Mouse (Mus musculus) cerebellum, adult 2 months (tissue): ENCODE results near the gene Fkbp4. TPM values are rescaled to one million over a fixed set of nuclear protein-coding genes. Genes with fewer than 3 reads are reported as not detected.
"Not testable (repeated sequence)": the region's sequence is repeated elsewhere in the genome, so short reads cannot be mapped to it uniquely, and the experiment has no call there.

Experiments
- DNase-seq, 2 experiments: peaks; one replicate each; pipeline ENCODE4 v3.0.0; 2021
- H3K27ac ChIP-seq: fragments of 200-500 bp; 2 replicates; pipeline ENCODE4 v1.5.1; 2012; ENCODE audit warnings: low read length, control low read depth, inconsistent platforms; ENCODE audit not compliant: insufficient read depth
- H3K27me3 ChIP-seq: fragments of 200-500 bp; 2 replicates; pipeline ENCODE4 v1.6.1; 2012; ENCODE audit warnings: inconsistent platforms, mild to moderate bottlenecking, low read length, moderate library complexity; ENCODE audit not compliant: control insufficient read depth, insufficient read depth
- H3K4me1 ChIP-seq: fragments of 200-500 bp; 2 replicates; pipeline ENCODE4 v1.6.1; 2011; ENCODE audit warnings: low read length; ENCODE audit not compliant: control insufficient read depth, insufficient read depth
- H3K4me3 ChIP-seq: fragments of 200-500 bp; replicated peaks from 2 replicates; pipeline ENCODE3; 2011; ENCODE audit warnings: mild to moderate bottlenecking, low read depth, low read length, control low read depth; ENCODE audit not compliant: insufficient read depth
- CTCF ChIP-seq: fragments of 200-500 bp; IDR thresholded peaks from 2 replicates; pipeline ENCODE4 v1.5.1; 2011; ENCODE audit warnings: low read depth, mild to moderate bottlenecking, control low read depth, low read length, moderate library complexity, borderline replicate concordance; ENCODE audit not compliant: insufficient read depth
- POLR2A ChIP-seq: fragments of 200-500 bp; IDR thresholded peaks from 2 replicates; pipeline ENCODE4 v1.6.1; 2011; ENCODE audit warnings: low read length, control low read depth, borderline replicate concordance; ENCODE audit not compliant: insufficient read depth
- WGBS: fragments of 180-500 bp; shearing (Covaris S2); methylation state at CpG from one replicate; pipeline ENCODE4 v1.1.7; 2018; 5-methylcytosine and 5-hydroxymethylcytosine counted together
- polyA plus RNA-seq: library from polyadenylated mRNA; depleted of rRNA; stranded (reverse); fragments of >200 nt; gene quantifications from 2 replicates; pipeline ENCODE4 v1.2.3, GENCODE M21; 2012; rRNA removed

Gene Fkbp4
- polyA plus RNA-seq, 1 experiment: 249 TPM

GRCm38 (mm10) chr6:128383752-128384151 is 54.7 kb downstream of the Fkbp4 start:
- H3K27me3 ChIP-seq: no peaks in the 10 kb centered on the region
- no peak for DNase-seq
- H3K27ac ChIP-seq: no peak overlapping the region
- WGBS: 81% methylated on average over 7 of the region's 7 CpGs
- TF ChIP-seq POLR2A (no peak), CTCF (no peak)
- no peak overlapping the region for H3K4me3 ChIP-seq
- H3K4me1 ChIP-seq: no peaks in the 10 kb centered on the region; the same call in 1 of the 2 replicates

- Histone ChIP-seq H3K4me3 (no peak overlapping the region), H3K4me1 (no peaks in the 10 kb centered on the region), H3K27ac (no peak overlapping the region), H3K27me3 (no peaks in the 10 kb centered on the region)
- no peak for DNase-seq
- TF ChIP-seq CTCF: no peak
- TF ChIP-seq POLR2A: no peak
- 76% methylated on average over 3 of the region's 3 CpGs for WGBS
Measured at GRCm38 (mm10) chr6:128381254-128381653, 57.2 kb downstream of the Fkbp4 start.

GRCm38 (mm10) chr6:128380594-128381167 is 57.8 kb downstream of the Fkbp4 start:
- not testable (repeated sequence) for H3K27me3 ChIP-seq, H3K27ac ChIP-seq, H3K4me3 ChIP-seq, DNase-seq, H3K4me1 ChIP-seq
- 81% methylated on average over 1 of the region's 1 CpGs for WGBS

Other genes starting within 250 kb of the Fkbp4 start
- 4.7 and 5.5 TPM in 2 replicates for gene Tead4, start 137.9 kb downstream of the Fkbp4 start, polyA plus RNA-seq
- gene Tulp3, start 82.8 kb downstream of the Fkbp4 start, polyA plus RNA-seq: 44.0 and 44.8 TPM in 2 replicates
- 11.1 and 11.9 TPM in 2 replicates for gene Rhno1, start 75.8 kb downstream of the Fkbp4 start, polyA plus RNA-seq
- 1.2 and 1.5 TPM in 2 replicates for gene Foxm1, start 75.7 kb downstream of the Fkbp4 start, polyA plus RNA-seq
- 5.4 and 8.0 TPM in 2 replicates for gene Tex52, start 63.2 kb downstream of the Fkbp4 start, polyA plus RNA-seq
- not detected in 2 replicates for gene Gm44596, start 63.2 kb downstream of the Fkbp4 start, polyA plus RNA-seq
- 52.2 and 59.6 TPM in 2 replicates for gene Nrip2, start 39.4 kb downstream of the Fkbp4 start, polyA plus RNA-seq
- gene Itfg2, start 13.7 kb downstream of the Fkbp4 start, polyA plus RNA-seq: 48.1 and 52.5 TPM in 2 replicates
- not detected in 2 replicates for gene Pzp, start 88.0 kb upstream of the Fkbp4 start, polyA plus RNA-seq
- 10.4 and 17.3 TPM in 2 replicates for gene A2ml1, start 142.9 kb upstream of the Fkbp4 start, polyA plus RNA-seq
- not detected in 2 replicates for gene Klrb1a, start 184.9 kb upstream of the Fkbp4 start, polyA plus RNA-seq
- gene Clec2h, start 223.7 kb upstream of the Fkbp4 start, polyA plus RNA-seq: 0.34 TPM in 1 of 2 replicates, not detected in the other